Mouse (Mus musculus) kidney, postnatal 0 days (tissue): Measurements from ENCODE around the gene Mrps21. TPM values are rescaled to one million over a fixed set of nuclear protein-coding genes. Genes with fewer than 3 reads are reported as not detected.
A peak's percentile ranks its signal among the peaks of the same experiment; 100 is the strongest.

Experiments
- ATAC-seq: fragments of 200-750 bp; cut with Nextera tagmentation; replicated peaks from 2 replicates; pipeline ENCODE4 v1.8.0; 2017; ENCODE audit warnings: low read depth, moderate number of reproducible peaks, moderate TSS enrichment, moderate library complexity; ENCODE audit not compliant: low FRiP score
- DNase-seq: peaks from one replicate; pipeline ENCODE4 v3.0.0-alpha.2; 2016; ENCODE audit warnings: low spot score
- H3K27ac ChIP-seq: fragments of 300-500 bp; sonication (generic); 2 replicates; pipeline ENCODE4 v1.5.1; 2014; ENCODE audit warnings: mild to moderate bottlenecking
- H3K27me3 ChIP-seq: fragments of 300-500 bp; sonication (generic); 2 replicates; pipeline ENCODE4 v1.6.1; 2014; ENCODE audit warnings: low read length, mixed read lengths; ENCODE audit not compliant: insufficient read depth
- H3K36me3 ChIP-seq: fragments of 300-500 bp; sonication (generic); 2 replicates; pipeline ENCODE4 v1.6.1; 2014; ENCODE audit warnings: low read length, mixed read lengths; ENCODE audit not compliant: insufficient read depth
- H3K4me1 ChIP-seq: fragments of 300-500 bp; sonication (generic); replicated peaks from 2 replicates; pipeline ENCODE4 v1.6.1; 2014; ENCODE audit warnings: antibody characterized with exemption, low read length, mixed read lengths; ENCODE audit not compliant: insufficient read depth
- H3K4me2 ChIP-seq: fragments of 300-500 bp; sonication (generic); 2 replicates; pipeline ENCODE4 v1.6.1; 2014; ENCODE audit warnings: mild to moderate bottlenecking, low read length, moderate library complexity, mixed read lengths
- H3K4me3 ChIP-seq: fragments of 300-500 bp; sonication (generic); replicated peaks from 2 replicates; pipeline ENCODE4 v1.5.1; 2014; ENCODE audit warnings: low read depth, low read length
- H3K9ac ChIP-seq: fragments of 300-500 bp; sonication (generic); 2 replicates; pipeline ENCODE4 v1.6.1; 2014; ENCODE audit warnings: low read depth, low read length
- H3K9me3 ChIP-seq: fragments of 300-500 bp; sonication (generic); replicated peaks from 2 replicates; pipeline ENCODE4 v1.6.1; 2016; ENCODE audit warnings: low read length, inconsistent platforms, mixed read lengths
- CTCF ChIP-seq: IDR thresholded peaks from 2 replicates; pipeline ENCODE4 v1.5.1; 2016; ENCODE audit warnings: antibody characterized with exemption, low read depth, mild to moderate bottlenecking, moderate library complexity
- WGBS: fragments of 180-500 bp; shearing (Covaris S2); extraction: QIAGEN DNeasy Blood & Tissue Kit; methylation state at CpG from one replicate; pipeline ENCODE4 v1.1.7; 2014; 5-methylcytosine and 5-hydroxymethylcytosine counted together
- polyA plus RNA-seq: library from polyadenylated mRNA; unstranded; fragments of >200 nt; fragmentation: Nextera tagmentation; extraction: Ambion mirVana; gene quantifications from 2 replicates; pipeline ENCODE4 v1.2.1, GENCODE M21; 2015

Mrps21 gene
- polyA plus RNA-seq, 1 experiment from 2014 or later = 494 TPM

- TF ChIP-seq CTCF = no peak
- Histone ChIP-seq H3K27me3 (no peaks in the 10 kb centered on the region), H3K36me3 (no peaks in the 10 kb centered on the region), H3K9me3 (no peaks in the 10 kb centered on the region), H3K4me3 (peak overlapping the region; percentile 50), H3K4me1 (peaks cover 22% of the 10 kb centered on the region), H3K4me2 (peak overlapping the region; percentile 60), H3K27ac (peak overlapping the region; percentile 83), H3K9ac (peak overlapping the region; percentile 64; the same call in 1 of the 2 replicates)
- no peak for DNase-seq
- no peak for ATAC-seq
- WGBS = 9% methylated on average over 7 of the region's 7 CpGs
These were observed 21.8 kb upstream of the Mrps21 start for GRCm38 (mm10) chr3:95893126-95893525.

- H3K27me3 ChIP-seq = no peaks in the 10 kb centered on the region
- ATAC-seq = no peak
- no peak overlapping the region for H3K9ac ChIP-seq
- no peak for DNase-seq
- H3K4me2 ChIP-seq = peak overlapping the region; percentile 60
- H3K36me3 ChIP-seq = no peaks in the 10 kb centered on the region
- TF ChIP-seq CTCF = no peak
- H3K4me1 ChIP-seq = peaks cover 22% of the 10 kb centered on the region
- H3K27ac ChIP-seq = peak overlapping the region; percentile 88
- H3K4me3 ChIP-seq = 0 out of 2 replicates have a peak overlapping the region, but pooled peaks have one; percentile 28
- WGBS = 24% methylated on average over 11 of the region's 11 CpGs
- no peaks in the 10 kb centered on the region for H3K9me3 ChIP-seq
These were observed 21.0 kb upstream of the Mrps21 start for GRCm38 (mm10) chr3:95892066-95893052.

- ATAC-seq = no peak
- TF ChIP-seq CTCF = no peak
- Histone ChIP-seq H3K4me2 (peak within 1 kb of the TSS; percentile 54), H3K4me3 (peak within 1 kb of the TSS; percentile 28), H3K27me3 (no peaks in the 10 kb centered on the region), H3K27ac (peak within 1 kb of the TSS; percentile 88), H3K9me3 (no peaks in the 10 kb centered on the region), H3K36me3 (0 out of 2 replicates have a peak, but pooled peaks cover 3% of the 10 kb centered on the region), H3K9ac (peak within 1 kb of the TSS; percentile 52), H3K4me1 (peaks cover 22% of the 10 kb centered on the region)
- WGBS = 17% methylated on average over 12 of the region's 12 CpGs
- peak; percentile 88 for DNase-seq
These were observed 20.1 kb upstream of the Mrps21 start, which contains the start of gene BC028528 for GRCm38 (mm10) chr3:95891211-95892065. Gene BC028528 (minus strand): TSS chr3:95892005.

GRCm38 (mm10) chr3:95889664-95890063, 18.3 kb upstream of the Mrps21 start:
- Histone ChIP-seq H3K4me2 (no peak overlapping the region), H3K27me3 (no peaks in the 10 kb centered on the region), H3K4me1 (peaks cover 19% of the 10 kb centered on the region), H3K9ac (no peak overlapping the region), H3K27ac (no peak overlapping the region), H3K9me3 (no peaks in the 10 kb centered on the region), H3K36me3 (0 out of 2 replicates have a peak, but pooled peaks cover 3% of the 10 kb centered on the region), H3K4me3 (no peak overlapping the region)
- DNase-seq = no peak
- TF ChIP-seq CTCF = no peak
- ATAC-seq = no peak
- 79% methylated on average over 3 of the region's 3 CpGs for WGBS

- Histone ChIP-seq H3K9me3 (no peaks in the 10 kb centered on the region), H3K9ac (no peak overlapping the region), H3K27me3 (no peaks in the 10 kb centered on the region), H3K4me3 (no peak overlapping the region), H3K27ac (no peak overlapping the region), H3K4me2 (no peak overlapping the region), H3K36me3 (0 out of 2 replicates have a peak, but pooled peaks cover 3% of the 10 kb centered on the region), H3K4me1 (peaks cover 20% of the 10 kb centered on the region)
- TF ChIP-seq CTCF = no peak
- ATAC-seq (0 out of 2 replicates have a peak, but pooled peaks have one; percentile 38), DNase-seq (no peak)
- WGBS = 38% methylated on average over 4 of the region's 4 CpGs
These were observed 16.3 kb upstream of the Mrps21 start for GRCm38 (mm10) chr3:95887596-95887995.

- H3K36me3 ChIP-seq = 0 out of 2 replicates have a peak, but pooled peaks cover 3% of the 10 kb centered on the region
- H3K4me3 ChIP-seq = no peak overlapping the region
- TF ChIP-seq CTCF = no peak
- no peak overlapping the region for H3K4me2 ChIP-seq
- DNase-seq = no peak
- no peaks in the 10 kb centered on the region for H3K27me3 ChIP-seq
- 63% methylated on average over 5 of the region's 5 CpGs for WGBS
- H3K9me3 ChIP-seq = no peaks in the 10 kb centered on the region
- ATAC-seq = no peak
- H3K27ac ChIP-seq = no peak overlapping the region
- no peak overlapping the region for H3K9ac ChIP-seq
- peaks cover 6% of the 10 kb centered on the region; the same call in 1 of the 2 replicates for H3K4me1 ChIP-seq
These were observed 13.1 kb upstream of the Mrps21 start for GRCm38 (mm10) chr3:95884400-95884799.
